Mouse (Mus musculus) layer of hippocampus, adult 2 months (tissue): ENCODE results near the gene Grik3. TPM values are rescaled to one million over a fixed set of nuclear protein-coding genes. Genes with fewer than 3 reads are reported as not detected.

Experiments used
- DNase-seq, 2 experiments: peaks; one replicate each; pipeline ENCODE4 v3.0.0; 2022; ENCODE audit warnings: low spot score in 2 of 2
- H3K27ac ChIP-seq: fragments of 200-600 bp; 2 replicates; pipeline ENCODE4 v1.8.1; 2022
- H3K4me3 ChIP-seq: fragments of 200-600 bp; 2 replicates; pipeline ENCODE4 v1.8.1; 2022; ENCODE audit warnings: mild to moderate bottlenecking
- CTCF ChIP-seq: fragments of 200-600 bp; conservative IDR thresholded peaks from 2 replicates; pipeline ENCODE4 v1.8.1; 2022; ENCODE audit warnings: antibody characterized with exemption, mild to moderate bottlenecking, moderate library complexity
- total RNA-seq, 2 experiments: library from RNA; stranded (reverse); gene quantifications; 2 replicates each; pipeline ENCODE4 v1.2.3; 2021

Grik3 gene
- total RNA-seq, 2 experiments from 2014 or later, result 24.8 to 25.3 TPM

DNA sequence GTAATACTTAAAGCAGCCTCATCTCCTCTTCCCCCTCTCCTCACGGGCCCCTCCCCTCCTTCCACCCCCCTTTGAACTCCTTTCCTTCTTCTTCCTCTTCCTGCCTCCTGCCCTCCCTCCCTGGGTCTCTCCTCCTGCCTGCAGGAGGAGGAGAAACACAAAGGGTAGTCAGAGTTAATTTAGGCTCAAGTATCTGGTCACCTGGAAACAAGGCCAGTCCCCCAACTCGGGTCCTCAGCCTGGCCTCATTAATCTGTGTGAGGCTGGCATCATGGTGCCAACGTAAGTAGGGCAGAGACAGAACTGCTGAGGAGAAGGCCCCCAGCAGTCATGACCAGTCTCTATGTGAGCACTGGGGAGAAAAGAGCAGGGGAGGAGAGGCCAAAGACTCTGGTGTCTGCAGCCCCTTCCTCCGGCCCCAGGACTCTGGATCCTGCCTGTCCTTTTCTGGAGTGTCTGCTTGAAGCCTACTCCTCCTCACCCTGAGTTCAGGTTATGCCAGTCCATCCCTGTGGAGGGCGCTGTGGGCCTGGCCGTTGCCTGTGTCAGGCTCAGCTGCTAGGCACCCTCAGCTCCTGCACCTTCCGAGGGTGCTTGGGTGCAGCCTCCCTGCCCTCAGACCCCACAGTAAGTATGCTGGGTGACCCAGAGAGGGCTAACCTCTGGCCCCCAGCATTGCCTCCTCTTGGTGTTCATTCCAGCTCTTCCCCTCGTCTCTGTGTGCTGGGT, 75.4 kb downstream of the Grik3 start:
- no peak overlapping the region for H3K27ac ChIP-seq
- no peak overlapping the region for H3K4me3 ChIP-seq
- peak; percentile 48 for TF ChIP-seq CTCF
- DNase-seq, result no peak

DNA sequence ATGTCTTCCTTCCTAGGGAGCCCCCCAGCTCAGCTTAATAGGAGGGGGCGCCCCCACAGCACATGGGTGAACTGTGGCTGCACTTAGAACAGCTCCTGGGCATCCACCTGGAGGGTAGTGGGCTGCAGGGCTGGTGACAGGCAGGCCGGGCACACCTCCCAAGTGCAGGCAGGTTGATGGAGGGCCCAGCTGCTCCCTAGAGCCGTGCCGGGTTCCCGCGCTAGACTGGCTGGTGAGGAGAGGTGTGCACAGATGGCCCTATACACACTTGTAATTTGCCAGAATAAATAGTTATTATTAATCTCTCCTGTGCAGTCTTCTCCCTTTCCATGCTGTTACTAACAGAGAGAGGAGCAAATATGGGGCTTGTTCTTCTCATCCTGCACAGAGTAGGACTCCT, 77.7 kb downstream of the Grik3 start:
- Histone ChIP-seq H3K4me3 (no peak overlapping the region), H3K27ac (no peak overlapping the region; the same call in 1 of the 2 replicates)
- TF ChIP-seq CTCF, result no peak
- no peak for DNase-seq

DNA sequence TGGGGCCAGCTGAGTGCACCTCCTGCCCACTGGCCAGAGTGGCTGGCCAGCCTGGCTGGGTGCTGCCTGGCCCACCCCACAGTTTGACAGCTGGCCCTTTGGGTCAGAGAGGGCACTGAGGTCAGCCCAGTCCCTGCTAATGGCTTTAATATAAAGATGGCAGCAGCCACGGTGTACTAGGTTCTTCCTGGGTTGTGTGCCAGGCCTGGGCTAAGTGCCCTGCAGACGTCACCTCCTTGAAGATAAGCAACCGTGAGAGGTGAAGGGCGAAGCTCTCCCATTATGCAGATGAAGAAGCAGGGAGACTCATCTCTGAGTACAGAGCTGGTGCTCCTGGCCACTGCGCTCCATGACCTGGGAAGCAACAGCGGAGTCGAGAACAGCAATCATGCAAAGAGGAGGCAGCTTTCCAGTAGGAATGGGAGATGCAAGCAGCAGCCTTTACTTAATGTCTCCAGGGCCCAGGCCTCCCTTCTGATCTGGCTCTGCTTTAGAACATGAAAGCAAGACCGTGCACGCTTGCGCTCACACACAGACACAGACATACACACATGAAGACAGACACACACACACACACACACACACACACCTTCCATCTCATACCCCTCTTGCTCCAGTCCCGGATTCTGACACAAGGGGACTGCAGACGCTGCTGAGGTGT, 81.3 kb downstream of the Grik3 start:
- Histone ChIP-seq H3K4me3 (no peak overlapping the region), H3K27ac (no peak overlapping the region)
- no peak for TF ChIP-seq CTCF
- DNase-seq, result no peak

GRCm38 (mm10) chr4:125572312-125572663, 81.8 kb downstream of the Grik3 start:
- no peak for DNase-seq
- H3K27ac ChIP-seq, result no peak overlapping the region
- no peak for TF ChIP-seq CTCF
- H3K4me3 ChIP-seq, result no peak overlapping the region

GRCm38 (mm10) chr4:125573000-125573399, 82.5 kb downstream of the Grik3 start:
- DNase-seq, result no peak
- H3K27ac ChIP-seq, result no peak overlapping the region
- H3K4me3 ChIP-seq, result no peak overlapping the region
- no peak for TF ChIP-seq CTCF

DNA sequence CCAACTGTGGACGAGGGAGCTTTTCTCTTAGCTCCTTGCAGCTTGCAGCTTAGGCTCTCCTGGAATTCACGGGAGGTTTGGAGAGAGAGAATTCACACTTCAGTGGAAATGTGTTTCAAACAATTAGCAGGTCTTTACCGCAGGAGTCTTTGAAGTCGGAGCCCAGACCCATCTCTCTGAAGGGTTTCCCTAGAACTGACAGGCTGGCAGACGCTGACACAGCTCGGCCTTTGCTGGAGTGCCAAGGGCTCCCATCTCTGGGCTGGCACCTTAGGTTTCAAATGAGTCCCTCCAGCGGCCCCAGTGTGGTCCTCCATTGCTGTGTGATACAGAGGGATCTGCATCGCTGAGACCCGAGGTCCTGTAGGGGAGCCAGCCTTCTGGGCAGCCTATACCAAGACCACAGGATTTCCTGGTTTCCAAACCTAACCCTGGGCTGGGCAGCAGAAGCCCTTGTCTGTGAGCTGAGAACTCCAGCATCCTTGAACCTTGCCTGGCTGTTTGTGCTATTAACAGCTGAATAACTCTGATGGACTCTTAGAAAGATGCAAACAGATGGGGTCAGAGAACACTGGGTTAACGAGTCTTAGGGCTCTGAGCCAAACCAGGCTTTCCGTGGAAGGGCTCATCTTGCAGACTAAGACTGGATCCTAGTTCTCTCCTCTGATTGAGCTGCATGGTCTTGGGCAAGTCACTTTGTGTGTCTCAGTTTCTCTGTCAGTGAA, 83.6 kb downstream of the Grik3 start:
- DNase-seq, result no peak
- no peak for TF ChIP-seq CTCF
- Histone ChIP-seq H3K4me3 (no peak overlapping the region), H3K27ac (no peak overlapping the region)

DNA sequence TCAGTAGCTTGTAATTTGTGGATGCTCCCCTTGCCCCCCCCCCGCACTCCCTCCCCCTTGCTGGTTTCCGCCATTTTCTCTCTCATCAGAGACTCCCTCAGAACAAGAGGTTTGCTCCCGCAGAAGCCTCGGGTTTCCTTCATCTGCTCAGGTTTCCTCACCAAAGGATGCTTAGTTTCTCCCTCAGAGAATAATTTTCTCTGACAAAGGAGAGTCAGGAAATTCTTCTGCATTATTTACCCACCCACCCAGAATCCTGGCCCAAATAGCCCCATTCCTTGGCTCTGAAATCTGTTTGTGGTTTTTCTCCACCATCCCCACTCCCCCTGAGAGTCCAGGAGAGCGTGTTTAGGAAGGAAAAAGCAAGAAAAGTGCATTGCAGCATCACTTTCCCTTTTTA, 89.8 kb downstream of the Grik3 start:
- no peak for DNase-seq
- no peak for TF ChIP-seq CTCF
- H3K27ac ChIP-seq, result no peak overlapping the region
- no peak overlapping the region for H3K4me3 ChIP-seq

DNA sequence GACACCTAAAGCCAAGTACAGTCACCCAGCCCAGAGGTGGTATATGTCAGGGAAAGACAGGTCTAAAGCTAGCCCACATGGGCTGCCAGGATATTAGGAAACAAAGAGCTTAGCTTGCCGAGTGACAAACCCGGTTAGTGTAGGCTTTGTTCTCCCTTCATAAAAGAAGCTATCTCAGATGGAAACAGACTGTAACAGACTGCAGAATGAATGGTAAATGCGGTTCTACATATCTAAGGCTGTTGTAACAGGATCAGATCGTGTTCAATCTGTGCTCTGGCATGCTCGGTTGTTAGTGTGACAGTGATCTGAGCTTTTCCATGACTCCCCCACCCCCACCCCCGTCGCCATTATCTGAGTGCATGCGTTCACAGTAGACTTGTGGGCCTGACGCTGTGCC, 92.8 kb downstream of the Grik3 start:
- peak overlapping the region; percentile 77 for H3K27ac ChIP-seq
- no peak overlapping the region for H3K4me3 ChIP-seq
- DNase-seq, result peak; percentile 17 to 27
- TF ChIP-seq CTCF, result no peak

GRCm38 (mm10) chr4:125583935-125584334, 93.4 kb downstream of the Grik3 start:
- no peak for DNase-seq
- Histone ChIP-seq H3K27ac (peak overlapping the region; percentile 77; the same call in 1 of the 2 replicates), H3K4me3 (no peak overlapping the region)
- no peak for TF ChIP-seq CTCF

DNA sequence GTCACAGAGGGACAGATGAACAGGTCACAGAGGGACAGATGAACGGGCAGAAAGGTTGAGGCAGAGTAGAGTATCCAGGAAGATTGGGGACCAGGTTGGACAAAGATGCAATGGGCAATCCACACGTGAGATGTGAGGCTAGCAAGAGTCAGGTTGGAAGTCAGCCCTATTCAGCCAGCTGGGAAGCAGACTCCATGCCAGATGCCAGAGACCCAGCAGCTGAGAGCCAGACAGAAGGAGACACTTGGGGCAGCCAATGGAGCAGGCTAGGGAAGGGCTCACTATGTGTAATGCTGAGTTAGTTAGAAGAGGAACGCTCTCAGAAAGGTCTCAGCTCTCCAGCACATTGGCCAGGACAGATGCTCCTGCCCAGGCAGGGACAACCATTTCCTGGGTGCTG, 94.2 kb downstream of the Grik3 start:
- TF ChIP-seq CTCF, result no peak
- no peak overlapping the region for H3K27ac ChIP-seq
- no peak for DNase-seq
- H3K4me3 ChIP-seq, result no peak overlapping the region

DNA sequence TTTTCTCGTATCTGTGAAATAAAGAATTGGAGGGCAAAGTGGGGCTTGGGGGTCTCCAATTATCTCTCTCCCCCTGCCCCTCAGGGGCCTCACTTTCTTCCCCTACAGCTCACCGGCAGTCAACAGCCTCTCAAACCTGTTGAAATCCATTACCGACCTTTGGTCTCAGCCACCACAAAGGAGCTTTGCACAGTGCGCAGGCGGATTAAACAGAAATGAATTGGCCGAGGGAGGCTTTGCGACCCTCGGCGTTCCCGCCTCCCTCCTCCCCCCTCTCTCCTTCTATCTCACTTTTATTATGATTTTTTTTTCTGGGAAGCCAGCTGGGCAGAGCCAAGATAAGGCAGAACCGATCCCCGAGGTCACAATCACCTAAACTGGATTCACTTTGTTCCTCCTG, 97.1 kb downstream of the Grik3 start:
- DNase-seq, result no peak
- H3K27ac ChIP-seq, result no peak overlapping the region
- no peak for TF ChIP-seq CTCF
- H3K4me3 ChIP-seq, result no peak overlapping the region

DNA sequence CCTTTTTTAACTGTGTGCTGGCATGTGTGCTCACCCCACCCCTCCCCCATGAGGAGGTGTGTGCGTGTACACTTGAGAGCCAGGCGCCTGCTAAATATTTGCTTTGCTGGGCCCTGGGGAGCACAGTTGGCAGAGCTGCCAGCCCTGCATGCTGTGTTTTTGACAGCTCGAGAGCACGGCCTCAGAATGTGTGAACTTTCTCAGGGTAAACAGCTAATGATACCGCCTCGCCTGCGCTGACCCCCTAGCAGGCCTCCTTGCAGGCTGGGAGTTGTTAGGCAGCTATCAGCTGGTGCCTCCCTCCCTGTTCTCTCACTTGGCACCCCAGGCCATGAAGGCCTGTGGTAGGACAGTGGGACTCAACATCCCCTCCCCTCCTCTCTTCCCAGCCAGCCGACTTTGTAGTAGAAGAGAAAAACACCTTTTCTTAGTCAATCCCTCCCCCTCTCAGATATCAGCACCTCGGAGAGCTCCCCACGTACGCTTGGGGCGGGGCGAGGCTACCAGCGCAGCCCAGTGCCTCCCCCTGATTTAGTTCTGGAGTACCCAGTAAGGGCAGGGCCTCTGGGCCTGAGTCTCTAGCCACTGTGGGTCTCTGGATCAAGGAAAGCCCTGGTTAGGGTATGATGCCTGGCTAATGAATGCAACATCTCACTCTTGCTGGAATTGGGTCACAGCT, 99.9 kb downstream of the Grik3 start:
- no peak for DNase-seq
- Histone ChIP-seq H3K27ac (no peak overlapping the region), H3K4me3 (no peak overlapping the region)
- no peak for TF ChIP-seq CTCF

GRCm38 (mm10) chr4:125592663-125593062, 102.2 kb downstream of the Grik3 start:
- DNase-seq, result no peak
- no peak for TF ChIP-seq CTCF
- H3K4me3 ChIP-seq, result no peak overlapping the region
- H3K27ac ChIP-seq, result no peak overlapping the region
